Mouse (Mus musculus) MEL (cell line): ENCODE data around the gene Kcnj9. TPM values are rescaled to one million over a fixed set of nuclear protein-coding genes. Genes with fewer than 3 reads are reported as not detected.
A peak's percentile ranks its signal among the peaks of the same experiment; 100 is the strongest.

Experiments
- DNase-seq: peaks from one replicate; pipeline ENCODE4 v3.0.0; 2011; ENCODE audit warnings: low read depth, low spot score
- H3K27ac ChIP-seq: 2 replicates; pipeline ENCODE4 v1.5.1; 2012; ENCODE audit warnings: low read depth, mild to moderate bottlenecking, control low read depth, low read length, moderate library complexity; ENCODE audit not compliant: control insufficient read depth
- H3K27me3 ChIP-seq, 2 experiments: fragments of 150-350 bp in 1 of 2; sonication (generic) in 1 of 2; 2 replicates each; pipeline ENCODE4 v1.6.1; 2012; ENCODE audit warnings: low read length in 2 of 2, mild to moderate bottlenecking in 2 of 2, improper control_type of control experiment in 1 of 2, moderate library complexity in 1 of 2; ENCODE audit not compliant: insufficient read depth in 2 of 2, control insufficient read depth in 1 of 2
- H3K36me3 ChIP-seq, 2 experiments: 2 replicates each; pipeline ENCODE4 v1.6.1; 2012 to 2014; ENCODE audit warnings: low read length in 2 of 2, improper control_type of control experiment in 1 of 2, inconsistent platforms in 1 of 2, mild to moderate bottlenecking in 1 of 2; ENCODE audit not compliant: insufficient read depth in 2 of 2, control insufficient read depth in 1 of 2
- H3K4me1 ChIP-seq, 2 experiments: fragments of 150-350 bp in 1 of 2; sonication (generic) in 1 of 2; 2 replicates each; pipeline ENCODE4 v1.6.1; 2012; ENCODE audit warnings: low read length in 2 of 2, improper control_type of control experiment in 1 of 2, mild to moderate bottlenecking in 1 of 2; ENCODE audit not compliant: insufficient read depth in 2 of 2, control insufficient read depth in 1 of 2
- H3K4me3 ChIP-seq, 2 experiments: fragments of 150-350 bp in 1 of 2; sonication (generic) in 1 of 2; 2 replicates each; pipeline ENCODE4 v1.5.1; 2012; ENCODE audit warnings: low read depth in 2 of 2, low read length in 2 of 2, mild to moderate bottlenecking in 2 of 2, moderate library complexity in 2 of 2, control low read depth in 1 of 2, improper control_type of control experiment in 1 of 2; ENCODE audit not compliant: control insufficient read depth in 1 of 2, insufficient read depth in 1 of 2
- H3K79me2 ChIP-seq: 2 replicates; pipeline ENCODE4 v1.6.1; 2012; ENCODE audit warnings: mild to moderate bottlenecking, low read length, moderate library complexity; ENCODE audit not compliant: control insufficient read depth, poor library complexity, insufficient read depth
- H3K9ac ChIP-seq: 2 replicates; pipeline ENCODE4 v1.6.1; 2012; ENCODE audit warnings: low read depth, mild to moderate bottlenecking, control low read depth, low read length, moderate library complexity; ENCODE audit not compliant: control insufficient read depth, poor library complexity, severe bottlenecking
- H3K9me3 ChIP-seq: fragments of 150-350 bp; sonication (generic); replicated peaks from 2 replicates; pipeline ENCODE4 v1.6.1; 2012; ENCODE audit warnings: mild to moderate bottlenecking, low read length, improper control_type of control experiment, moderate library complexity; ENCODE audit not compliant: insufficient read depth
- BHLHE40 ChIP-seq: IDR thresholded peaks from 2 replicates; pipeline ENCODE4 v1.6.1; 2012; ENCODE audit warnings: low read depth, mild to moderate bottlenecking, inconsistent platforms, low read length, improper control_type of control experiment, borderline replicate concordance
- CHD2 ChIP-seq: IDR thresholded peaks from 2 replicates; pipeline ENCODE4 v1.6.1; 2011; ENCODE audit warnings: low read length, improper control_type of control experiment
- CTCF ChIP-seq, 3 experiments: IDR thresholded peaks in 2 of 3; conservative IDR thresholded peaks in 1 of 3; 2 replicates each; pipeline ENCODE4 v1.5.1; 2011 to 2012; ENCODE audit warnings: low read length in 3 of 3, low read depth in 2 of 3, mild to moderate bottlenecking in 2 of 3, improper control_type of control experiment in 1 of 3, inconsistent platforms in 1 of 3, mixed read lengths in 1 of 3, moderate library complexity in 1 of 3; ENCODE audit not compliant: control insufficient read depth in 1 of 3, insufficient read depth in 1 of 3, poor library complexity in 1 of 3, severe bottlenecking in 1 of 3
- E2F4 ChIP-seq: IDR thresholded peaks from 2 replicates; pipeline ENCODE4 v1.6.1; 2011; ENCODE audit warnings: low read depth, low read length, improper control_type of control experiment, borderline replicate concordance
- ELF1 ChIP-seq: IDR thresholded peaks from 2 replicates; pipeline ENCODE4 v1.6.1; 2014; ENCODE audit warnings: low read depth, mild to moderate bottlenecking, inconsistent platforms, low read length, improper control_type of control experiment, moderate library complexity
- EP300 ChIP-seq, 2 experiments: IDR thresholded peaks; 2 replicates each; pipeline ENCODE4 v1.6.1; 2011; ENCODE audit warnings: improper control_type of control experiment in 2 of 2, low read length in 2 of 2, low read depth in 1 of 2, mild to moderate bottlenecking in 1 of 2
- ETS1 ChIP-seq: IDR thresholded peaks from 2 replicates; pipeline ENCODE4 v1.6.1; 2012; ENCODE audit warnings: low read depth, mild to moderate bottlenecking, inconsistent platforms, low read length, improper control_type of control experiment, moderate library complexity
- GABPA ChIP-seq: IDR thresholded peaks from 2 replicates; pipeline ENCODE4 v1.6.1; 2012; ENCODE audit warnings: low read depth, mild to moderate bottlenecking, inconsistent platforms, low read length, improper control_type of control experiment, moderate library complexity
- GATA1 ChIP-seq: IDR thresholded peaks from 2 replicates; pipeline ENCODE4 v1.6.1; 2011; ENCODE audit warnings: low read depth, low read length, improper control_type of control experiment
- JUND ChIP-seq: IDR thresholded peaks from 2 replicates; pipeline ENCODE4 v1.6.1; 2011; ENCODE audit warnings: low read depth, mild to moderate bottlenecking, improper control_type of control experiment, low read length
- KAT2A ChIP-seq: conservative IDR thresholded peaks from 2 replicates; pipeline ENCODE4 v1.6.1; 2012; ENCODE audit warnings: low read depth, low read length, improper control_type of control experiment, inconsistent platforms
- MAFK ChIP-seq: IDR thresholded peaks from 2 replicates; pipeline ENCODE4 v1.6.1; 2011; ENCODE audit warnings: low read depth, mild to moderate bottlenecking, low read length, improper control_type of control experiment, borderline replicate concordance
- MAX ChIP-seq: IDR thresholded peaks from 2 replicates; pipeline ENCODE4 v1.6.1; 2011; ENCODE audit warnings: low read length, improper control_type of control experiment
- MAZ ChIP-seq: IDR thresholded peaks from 2 replicates; pipeline ENCODE4 v1.6.1; 2012; ENCODE audit warnings: low read depth, mild to moderate bottlenecking, inconsistent platforms, low read length, improper control_type of control experiment
- MEF2A ChIP-seq: IDR thresholded peaks from 2 replicates; pipeline ENCODE4 v1.6.1; 2014; ENCODE audit warnings: low read depth, mild to moderate bottlenecking, inconsistent platforms, low read length, improper control_type of control experiment; ENCODE audit not compliant: poor library complexity, insufficient replicate concordance, severe bottlenecking; ENCODE audit errors: extremely low read depth
- MXI1 ChIP-seq: IDR thresholded peaks from 2 replicates; pipeline ENCODE4 v1.6.1; 2011; ENCODE audit warnings: mild to moderate bottlenecking, low read depth, low read length, improper control_type of control experiment
- MYB ChIP-seq: IDR thresholded peaks from 2 replicates; pipeline ENCODE4 v1.6.1; 2011; ENCODE audit warnings: mild to moderate bottlenecking, low read depth, low read length, improper control_type of control experiment
- MYC ChIP-seq: IDR thresholded peaks from 2 replicates; pipeline ENCODE4 v1.6.1; 2011; ENCODE audit warnings: low read depth, mild to moderate bottlenecking, low read length, improper control_type of control experiment, moderate library complexity
- NELFE ChIP-seq: IDR thresholded peaks from 2 replicates; pipeline ENCODE4 v1.6.1; 2011; ENCODE audit warnings: low read depth, low read length, improper control_type of control experiment
- POLR2AphosphoS2 ChIP-seq: IDR thresholded peaks from 2 replicates; pipeline ENCODE4 v1.6.1; 2011; ENCODE audit warnings: low read length, improper control_type of control experiment
- POLR2AphosphoS5 ChIP-seq: IDR thresholded peaks from 2 replicates; pipeline ENCODE4 v1.6.1; 2012; ENCODE audit warnings: low read depth, borderline replicate concordance, mild to moderate bottlenecking, inconsistent platforms, low read length, moderate library complexity, mixed read lengths
- RCOR1 ChIP-seq: IDR thresholded peaks from 2 replicates; pipeline ENCODE4 v1.6.1; 2012; ENCODE audit warnings: low read depth, mild to moderate bottlenecking, inconsistent platforms, low read length, improper control_type of control experiment
- SIN3A ChIP-seq: IDR thresholded peaks from 2 replicates; pipeline ENCODE4 v1.6.1; 2012; ENCODE audit warnings: low read length, improper control_type of control experiment, inconsistent platforms
- SMC3 ChIP-seq: IDR thresholded peaks from 2 replicates; pipeline ENCODE4 v1.6.1; 2011; ENCODE audit warnings: low read depth, low read length, improper control_type of control experiment
- TAL1 ChIP-seq: IDR thresholded peaks from 2 replicates; pipeline ENCODE4 v1.6.1; 2012; ENCODE audit warnings: mild to moderate bottlenecking, inconsistent platforms, low read length, moderate library complexity, mixed read lengths
- TBP ChIP-seq: IDR thresholded peaks from 2 replicates; pipeline ENCODE4 v1.8.0; 2011; ENCODE audit warnings: low read depth, low read length, improper control_type of control experiment
- UBTF ChIP-seq: IDR thresholded peaks from 2 replicates; pipeline ENCODE4 v1.6.1; 2012; ENCODE audit warnings: low read depth, mild to moderate bottlenecking, inconsistent platforms, low read length, improper control_type of control experiment, moderate library complexity, borderline replicate concordance; ENCODE audit not compliant: insufficient read depth
- USF2 ChIP-seq, 2 experiments: IDR thresholded peaks; 2 replicates each; pipeline ENCODE4 v1.6.1; 2011 to 2012; ENCODE audit warnings: improper control_type of control experiment in 2 of 2, low read length in 2 of 2, borderline replicate concordance in 1 of 2, inconsistent platforms in 1 of 2, low read depth in 1 of 2, mild to moderate bottlenecking in 1 of 2; ENCODE audit not compliant: insufficient read depth in 1 of 2
- ZC3H11A ChIP-seq: IDR thresholded peaks from 2 replicates; pipeline ENCODE4 v1.6.1; 2012; ENCODE audit warnings: low read depth, mild to moderate bottlenecking, inconsistent platforms, low read length, improper control_type of control experiment
- ZKSCAN1 ChIP-seq: IDR thresholded peaks from 2 replicates; pipeline ENCODE4 v1.6.1; 2012; ENCODE audit warnings: low read depth, mild to moderate bottlenecking, inconsistent platforms, low read length, improper control_type of control experiment, moderate library complexity
- polyA plus RNA-seq, 2 experiments: library from polyadenylated mRNA; stranded (reverse) in 1 of 2; unstranded in 1 of 2; fragments of >175 nt in 1 of 2; fragments of >200 nt in 1 of 2; gene quantifications; 2 replicates each; pipeline versions ENCODE4 v1.2.1 to v1.2.4; 2012; ENCODE audit warnings: low replicate concordance in 2 of 2, low read depth in 1 of 2; ENCODE audit not compliant: insufficient read length in 2 of 2, insufficient read depth in 1 of 2, missing spikeins in 1 of 2
- total RNA-seq: library from RNA; depleted of rRNA; stranded (reverse); fragments of 300-350 nt; gene quantifications from 2 replicates; pipeline ENCODE4 v1.2.3, GENCODE M21; 2012

Gene Kcnj9
- total and polyA plus RNA-seq, 3 experiments: 0.08 TPM; not detected in 2

- peak; percentile 55 for DNase-seq
These were observed 39.8 kb upstream of the Kcnj9 start for GRCm38 (mm10) chr1:172368768-172369418.

DNA sequence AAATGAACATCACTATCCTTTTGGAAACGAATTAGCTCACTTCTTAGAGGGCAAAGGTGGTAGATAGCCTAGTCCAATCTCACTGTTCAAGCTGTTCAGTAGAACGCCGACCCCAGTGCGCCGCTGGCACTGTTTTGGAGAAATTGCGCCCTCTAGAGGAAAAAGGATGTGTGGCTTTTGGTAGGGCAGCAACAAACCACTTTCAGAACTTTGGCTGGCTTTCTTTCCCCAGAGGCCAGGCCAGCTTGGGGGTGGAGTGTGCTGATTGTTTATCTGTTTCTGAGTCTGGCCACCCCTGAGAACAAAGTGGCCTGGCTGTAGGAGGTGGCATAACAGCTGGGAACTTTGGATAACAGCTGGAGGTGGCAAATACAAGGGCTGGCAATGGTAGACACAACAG lies 35.6 kb upstream of the Kcnj9 start:
- no peaks in the 10 kb centered on the region for H3K79me2 ChIP-seq
- peak; percentile 91 for DNase-seq
- H3K9ac ChIP-seq: peak overlapping the region; percentile 55
- H3K9me3 ChIP-seq: no peaks in the 10 kb centered on the region
- H3K4me3 ChIP-seq: peak overlapping the region; percentile 49 to 71
- H3K27me3 ChIP-seq: no peaks in the 10 kb centered on the region; a peak in 1 of 4 replicates
- H3K36me3 ChIP-seq: no peaks in the 10 kb centered on the region
- H3K27ac ChIP-seq: no peak overlapping the region
- H3K4me1 ChIP-seq: peaks cover 0 to 4% of the 10 kb centered on the region in 2 experiments; a peak in 2 of 4 replicates
- TF ChIP-seq GABPA (no peak), E2F4 (no peak), UBTF (no peak), MAX (no peak), JUND (no peak), NELFE (no peak), GATA1 (peak; percentile 50), EP300 (IDR thresholded peaks at IDR 0.05; ENCODE audit: low read depth in 1 of 2, low read length in 2 of 2) (peak in 1 of 2 experiments; percentile 63; a peak in 3 of 4 replicates), KAT2A (no peak), USF2 (IDR thresholded peaks at IDR 0.05; ENCODE audit: borderline replicate concordance in 1 of 2, insufficient read depth in 1 of 2, low read depth in 1 of 2, low read length in 2 of 2) (no peak), POLR2AphosphoS5 (no peak), POLR2AphosphoS2 (no peak), TAL1 (peak; percentile 80), BHLHE40 (no peak), ZC3H11A (no peak), SIN3A (no peak), ZKSCAN1 (no peak), TBP (peak; percentile 24; the same call in 1 of the 2 replicates), ELF1 (no peak), RCOR1 (no peak), SMC3 (peak; percentile 51), CTCF (IDR thresholded peaks at IDR 0.05 in 2 of 3, conservative IDR thresholded peaks at IDR 0.05 in 1 of 3; ENCODE audit: control insufficient read depth in 1 of 3, insufficient read depth in 1 of 3, low read depth in 2 of 3, low read length in 3 of 3, poor library complexity in 1 of 3, severe bottlenecking in 1 of 3) (peak; percentile 87 to 91 (median 89)), MAFK (no peak), CHD2 (no peak), MYB (no peak), MAZ (no peak), MEF2A (no peak), MXI1 (no peak), MYC (no peak)

More at GRCm38 (mm10) chr1:172368768-172369418, 39.8 kb upstream of the Kcnj9 start:
- H3K36me3 ChIP-seq: no peaks in the 10 kb centered on the region
- no peak overlapping the region for H3K27ac ChIP-seq
- H3K9ac ChIP-seq: no peak overlapping the region
- H3K4me1 ChIP-seq: peaks cover 0 to 4% of the 10 kb centered on the region in 2 experiments; a peak in 2 of 4 replicates
- no peaks in the 10 kb centered on the region for H3K9me3 ChIP-seq
- TF ChIP-seq CTCF (IDR thresholded peaks at IDR 0.05 in 2 of 3, conservative IDR thresholded peaks at IDR 0.05 in 1 of 3; ENCODE audit: control insufficient read depth in 1 of 3, insufficient read depth in 1 of 3, low read depth in 2 of 3, low read length in 3 of 3, poor library complexity in 1 of 3, severe bottlenecking in 1 of 3) (peak; percentile 32 to 67 (median 48); a peak in 4 of 6 replicates), ETS1 (no peak), SMC3 (peak; percentile 29; the same call in 1 of the 2 replicates)
- no peaks in the 10 kb centered on the region for H3K79me2 ChIP-seq
- H3K4me3 ChIP-seq: no peak overlapping the region
- H3K27me3 ChIP-seq: no peaks in the 10 kb centered on the region
